Mouse (Mus musculus) lung, embryonic 14.5 days (tissue): ENCODE measurements around the gene Ephb2. TPM values are rescaled to one million over a fixed set of nuclear protein-coding genes. Genes with fewer than 3 reads are reported as not detected.

ENCODE experiments used
- ATAC-seq: fragments of 200-750 bp; cut with Nextera tagmentation; 2 replicates; pipeline ENCODE4 v1.8.0; 2017; ENCODE audit warnings: mild to moderate bottlenecking, moderate TSS enrichment, moderate library complexity; ENCODE audit not compliant: insufficient read depth
- DNase-seq: peaks from one replicate; pipeline ENCODE4 v3.0.0-alpha.2; 2015
- H3K27ac ChIP-seq: fragments of 300-500 bp; sonication (generic); 2 replicates; pipeline ENCODE4 v1.5.1; 2014; ENCODE audit warnings: low read depth, mild to moderate bottlenecking, moderate library complexity
- H3K27me3 ChIP-seq: fragments of 300-500 bp; sonication (generic); 2 replicates; pipeline ENCODE4 v1.6.1; 2014; ENCODE audit warnings: low read length, control low read depth; ENCODE audit not compliant: insufficient read depth
- H3K36me3 ChIP-seq: fragments of 300-500 bp; sonication (generic); 2 replicates; pipeline ENCODE4 v1.6.1; 2014; ENCODE audit warnings: control low read depth; ENCODE audit not compliant: insufficient read depth
- H3K4me1 ChIP-seq: fragments of 300-500 bp; sonication (generic); 2 replicates; pipeline ENCODE4 v1.6.1; 2014; ENCODE audit warnings: antibody characterized with exemption, control low read depth; ENCODE audit not compliant: insufficient read depth
- H3K4me2 ChIP-seq: fragments of 300-500 bp; sonication (generic); 2 replicates; pipeline ENCODE4 v1.6.1; 2014; ENCODE audit warnings: mild to moderate bottlenecking
- H3K4me3 ChIP-seq: fragments of 300-500 bp; sonication (generic); 2 replicates; pipeline ENCODE4 v1.5.1; 2014; ENCODE audit warnings: low read depth, low read length
- H3K9ac ChIP-seq: fragments of 300-500 bp; sonication (generic); 2 replicates; pipeline ENCODE4 v1.6.1; 2014
- H3K9me3 ChIP-seq: fragments of 300-500 bp; sonication (generic); 2 replicates; pipeline ENCODE4 v1.6.1; 2016; ENCODE audit warnings: low read depth, low read length, control low read depth
- CTCF ChIP-seq: IDR thresholded peaks from 2 replicates; pipeline ENCODE4 v1.5.1; 2016; ENCODE audit warnings: antibody characterized with exemption, low read depth
- WGBS: fragments of 180-500 bp; shearing (Covaris S2); extraction: QIAGEN DNeasy Blood & Tissue Kit; methylation state at CpG from one replicate; pipeline ENCODE4 v1.1.7; 2014; 5-methylcytosine and 5-hydroxymethylcytosine counted together
- polyA plus RNA-seq: library from polyadenylated mRNA; unstranded; fragments of >200 nt; fragmentation: Nextera tagmentation; extraction: Ambion mirVana; gene quantifications from 2 replicates; pipeline ENCODE4 v1.2.1, GENCODE M21; 2014

Ephb2 gene
- polyA plus RNA-seq, 1 experiment from 2014 or later: 8.5 TPM

GRCm38 (mm10) chr4:136748842-136749392 is 86.9 kb downstream of the Ephb2 start:
- ATAC-seq (no peak), DNase-seq (peak; percentile 41)
- Histone ChIP-seq H3K4me2 (no peak overlapping the region), H3K4me1 (peaks cover 20% of the 10 kb centered on the region), H3K4me3 (no peak overlapping the region), H3K9me3 (no peaks in the 10 kb centered on the region), H3K36me3 (no peaks in the 10 kb centered on the region), H3K27ac (no peak overlapping the region), H3K27me3 (no peaks in the 10 kb centered on the region), H3K9ac (no peak overlapping the region)
- no peak for TF ChIP-seq CTCF
- WGBS: 27% methylated on average over 7 of the region's 7 CpGs

- DNase-seq: no peak
- Histone ChIP-seq H3K27ac (no peak overlapping the region), H3K4me1 (peaks cover 32% of the 10 kb centered on the region), H3K4me2 (no peak overlapping the region), H3K9ac (no peak overlapping the region), H3K9me3 (no peaks in the 10 kb centered on the region), H3K36me3 (no peaks in the 10 kb centered on the region), H3K4me3 (no peak overlapping the region), H3K27me3 (no peaks in the 10 kb centered on the region)
- no peak for TF ChIP-seq CTCF
- 74% methylated on average over 1 of the region's 1 CpGs for WGBS
- no peak for ATAC-seq
Observed at GRCm38 (mm10) chr4:136746516-136746915, 89.3 kb downstream of the Ephb2 start.

GRCm38 (mm10) chr4:136742677-136743076 is 93.1 kb downstream of the Ephb2 start:
- TF ChIP-seq CTCF: no peak
- 4% methylated on average over 5 of the region's 5 CpGs for WGBS
- no peaks in the 10 kb centered on the region for H3K9me3 ChIP-seq

GRCm38 (mm10) chr4:136741840-136742239 is 93.9 kb downstream of the Ephb2 start:
- Histone ChIP-seq H3K9ac (no peak overlapping the region), H3K9me3 (no peaks in the 10 kb centered on the region), H3K36me3 (no peaks in the 10 kb centered on the region), H3K4me1 (peaks cover 14% of the 10 kb centered on the region), H3K27ac (no peak overlapping the region), H3K4me2 (no peak overlapping the region), H3K27me3 (no peaks in the 10 kb centered on the region), H3K4me3 (no peak overlapping the region)
- WGBS: 63% methylated on average over 14 of the region's 14 CpGs
- TF ChIP-seq CTCF: no peak
- no peak for ATAC-seq
- peak; percentile 34 for DNase-seq

More at GRCm38 (mm10) chr4:136742677-136743076, 93.1 kb downstream of the Ephb2 start:
- ATAC-seq (peak; percentile 82), DNase-seq (peak; percentile 79)
- Histone ChIP-seq H3K36me3 (no peaks in the 10 kb centered on the region), H3K27ac (peak overlapping the region; percentile 54; the same call in 1 of the 2 replicates), H3K27me3 (no peaks in the 10 kb centered on the region), H3K4me1 (peaks cover 14% of the 10 kb centered on the region), H3K4me3 (no peak overlapping the region), H3K9ac (no peak overlapping the region), H3K4me2 (no peak overlapping the region)

DNA sequence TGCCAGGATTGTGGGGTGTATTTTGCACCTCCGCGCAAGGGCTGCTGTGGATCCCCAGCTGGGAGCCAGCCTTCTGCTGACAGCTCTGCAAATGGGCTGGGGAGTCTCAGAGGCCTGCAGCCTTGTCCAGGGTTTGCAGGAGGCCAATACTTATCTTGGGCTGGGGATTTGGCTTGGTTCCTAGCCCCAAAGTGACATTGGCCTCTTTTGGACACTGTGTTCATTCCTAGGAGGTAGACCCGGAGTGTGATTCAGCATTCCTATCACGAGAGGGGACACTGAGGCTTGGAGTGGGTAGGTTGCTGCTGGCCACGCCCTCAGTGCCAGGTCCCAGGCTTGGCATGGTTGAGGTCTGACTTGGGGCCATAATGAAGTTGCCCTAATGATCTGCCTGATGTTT is 94.8 kb downstream of the Ephb2 start:
- Histone ChIP-seq H3K4me3 (no peak overlapping the region), H3K4me1 (peaks cover 19% of the 10 kb centered on the region), H3K9ac (no peak overlapping the region), H3K36me3 (no peaks in the 10 kb centered on the region), H3K4me2 (no peak overlapping the region), H3K27ac (no peak overlapping the region), H3K9me3 (no peaks in the 10 kb centered on the region), H3K27me3 (no peaks in the 10 kb centered on the region)
- ATAC-seq: no peak
- 63% methylated on average over 5 of the region's 5 CpGs for WGBS
- TF ChIP-seq CTCF: no peak
- DNase-seq: peak; percentile 55

DNA sequence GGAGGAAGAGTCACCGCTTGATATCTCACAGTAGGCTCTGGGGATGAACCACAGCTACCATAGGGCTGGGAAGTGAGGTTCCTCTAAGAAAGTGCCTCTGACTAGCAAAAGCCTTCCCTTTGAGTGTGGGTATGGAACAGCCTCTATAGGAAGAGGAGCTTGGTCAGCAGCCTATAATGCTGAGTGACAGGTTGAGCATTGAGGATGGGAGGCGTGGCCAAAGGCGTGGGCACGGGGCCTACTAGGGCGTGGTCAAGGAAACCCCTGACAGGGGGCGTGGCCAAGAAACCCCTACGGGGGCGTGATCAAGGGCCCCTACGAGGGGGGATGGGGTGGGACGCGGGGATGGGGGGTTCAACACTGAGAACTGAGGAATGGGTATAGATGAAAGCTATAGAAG is 96.6 kb downstream of the Ephb2 start:
- DNase-seq (peak; percentile 34), ATAC-seq (no peak)
- H3K4me2 ChIP-seq: no peak overlapping the region
- H3K4me3 ChIP-seq: no peak overlapping the region
- no peaks in the 10 kb centered on the region for H3K27me3 ChIP-seq
- no peaks in the 10 kb centered on the region for H3K36me3 ChIP-seq
- H3K27ac ChIP-seq: no peak overlapping the region
- no peak for TF ChIP-seq CTCF
- no peak overlapping the region for H3K9ac ChIP-seq
- WGBS: 29% methylated on average over 11 of the region's 11 CpGs
- H3K4me1 ChIP-seq: peaks cover 22% of the 10 kb centered on the region
- no peaks in the 10 kb centered on the region for H3K9me3 ChIP-seq

DNA sequence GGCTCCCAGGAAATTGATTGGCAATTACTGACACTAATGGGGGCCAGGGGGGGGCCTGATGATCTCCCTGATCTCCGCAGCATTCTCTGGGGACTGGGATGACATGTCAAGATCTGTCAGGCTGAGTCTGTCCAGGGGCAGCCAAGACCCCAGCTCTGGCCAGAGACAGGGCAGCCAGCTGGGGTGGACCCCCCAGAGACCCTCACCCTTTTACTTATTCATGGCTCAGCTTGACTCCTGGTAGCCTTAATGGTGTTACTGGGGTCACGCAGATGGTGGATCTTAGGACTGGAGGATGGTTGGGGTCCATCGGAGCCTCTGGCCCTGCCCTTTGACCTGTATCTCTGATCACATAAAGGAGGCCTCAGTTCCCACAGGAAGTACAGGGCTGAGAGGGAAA is 97.5 kb downstream of the Ephb2 start:
- Histone ChIP-seq H3K4me3 (no peak overlapping the region), H3K27me3 (no peaks in the 10 kb centered on the region), H3K4me2 (no peak overlapping the region), H3K4me1 (peaks cover 30% of the 10 kb centered on the region), H3K36me3 (no peaks in the 10 kb centered on the region), H3K9me3 (no peaks in the 10 kb centered on the region), H3K27ac (no peak overlapping the region), H3K9ac (no peak overlapping the region)
- 59% methylated on average over 3 of the region's 3 CpGs for WGBS
- DNase-seq: no peak
- no peak for ATAC-seq
- TF ChIP-seq CTCF: no peak
